Mouse (Mus musculus): ENCODE data around the gene Kcnt1.

The Kcnt1 gene

DNA sequence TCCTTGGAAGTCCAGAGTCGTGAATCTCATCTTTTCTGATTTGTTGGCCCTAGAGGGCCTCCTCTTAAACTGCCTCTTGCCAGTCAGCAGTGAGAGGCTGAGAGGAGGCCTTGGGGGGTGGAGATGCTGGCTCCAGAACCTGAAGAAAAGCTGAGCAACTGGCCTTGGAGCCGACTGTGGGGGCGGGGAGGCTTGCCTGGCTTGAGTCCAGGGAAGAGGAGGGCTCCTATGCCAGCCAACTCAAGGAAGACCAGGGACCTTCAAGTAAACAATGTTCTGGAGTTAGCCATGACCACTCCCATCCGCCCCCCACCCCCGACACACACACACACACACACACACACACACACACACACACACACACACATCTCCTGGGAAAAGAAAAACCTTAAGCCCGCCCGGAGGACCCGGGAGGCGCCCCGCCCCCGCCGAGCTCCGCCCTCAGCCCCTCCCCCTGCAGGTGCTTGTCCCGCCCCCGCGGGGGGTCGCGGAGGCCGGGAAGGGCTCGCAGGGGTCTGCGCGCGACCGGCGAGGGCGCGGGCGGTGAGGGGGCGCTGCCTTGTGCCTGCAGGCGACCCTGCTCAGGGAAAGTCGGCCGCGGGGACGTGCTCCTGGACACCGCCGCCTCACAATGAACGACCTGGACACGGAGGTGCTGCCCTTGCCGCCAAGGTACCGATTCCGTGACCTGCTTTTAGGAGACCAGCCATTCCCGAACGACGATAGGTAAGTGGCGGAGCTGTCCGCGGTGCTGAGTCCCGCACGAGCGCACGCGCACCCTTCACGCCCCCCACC is at the start of gene Kcnt1:
TSS of gene Kcnt1 (plus strand) at position 398 of the 795 bp plus-strand sequence.
- no peak for DNase-seq (ENCODE audit: low spot score in 2 of 2)

DNA sequence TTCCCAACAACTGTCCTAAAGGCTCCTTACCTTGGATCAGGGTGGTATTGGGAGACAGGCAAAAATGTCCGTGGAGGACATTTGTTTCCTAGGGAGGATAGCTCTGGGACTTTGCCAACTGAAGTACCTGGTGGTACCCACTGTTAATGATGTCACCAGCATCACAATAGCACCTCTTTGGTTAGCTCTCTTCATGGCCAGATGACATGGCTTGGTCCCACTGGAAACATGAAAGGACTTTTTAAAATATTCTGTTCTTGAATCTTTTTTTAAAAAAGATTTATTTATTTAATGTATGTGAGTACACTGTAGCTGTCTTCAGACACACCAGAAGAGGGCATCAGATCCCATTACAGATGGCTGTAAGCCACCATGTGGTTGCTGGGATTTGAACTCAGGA is 47.8 kb upstream of the Kcnt1 start, which contains the start of gene Glt6d1:
TSS of gene Glt6d1 (minus strand) at position 101 of the 400 bp plus-strand sequence.
- DNase-seq (ENCODE audit: low spot score in 2 of 2): peak in 1 of 2 experiments; percentile 1

DNA sequence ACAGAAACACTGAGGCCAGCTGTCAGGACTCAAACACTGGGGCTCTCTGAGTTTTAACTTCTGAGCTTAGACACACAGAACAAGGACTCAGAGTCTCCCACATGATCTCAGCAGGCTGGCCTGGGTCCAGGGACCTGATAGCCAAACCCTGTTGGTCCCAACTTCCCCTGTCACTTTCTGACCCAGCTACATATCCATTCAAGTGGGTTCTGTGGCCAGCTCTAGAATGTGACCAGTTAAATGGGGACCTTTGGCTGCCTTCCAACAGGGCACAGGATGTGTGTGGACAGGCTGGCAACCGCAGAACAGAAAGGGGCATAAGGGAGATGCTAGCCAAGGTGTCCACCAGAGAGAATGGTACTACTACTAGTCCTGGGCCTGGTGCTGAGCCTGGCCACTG is 40.7 kb upstream of the Kcnt1 start, which contains the start of gene Lcn9:
TSS of gene Lcn9 (plus strand) at position 348 of the 400 bp plus-strand sequence.
- DNase-seq (ENCODE audit: low spot score in 2 of 2): peak in 1 of 2 experiments; percentile 6

DNA sequence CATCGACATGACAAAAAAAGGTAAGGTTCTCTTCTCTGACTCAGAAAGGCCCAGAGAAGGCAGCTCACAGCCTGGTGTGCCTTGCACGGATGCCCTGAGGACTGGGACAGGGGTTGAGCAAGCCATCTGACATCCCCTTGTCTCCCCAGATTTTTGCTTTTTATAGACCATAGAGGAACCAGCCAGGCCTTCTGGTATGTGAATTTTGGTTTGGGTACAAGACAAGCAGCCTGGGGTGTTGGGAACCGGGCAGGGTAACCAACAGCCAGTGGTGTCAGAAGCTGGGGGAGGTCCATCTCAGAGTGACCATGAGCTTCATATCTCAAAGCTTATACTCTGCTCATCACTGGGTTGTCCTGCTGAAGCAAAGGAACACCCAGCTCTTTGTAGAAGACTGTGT is 38.8 kb upstream of the Kcnt1 start:
- DNase-seq (ENCODE audit: low spot score in 2 of 2): no peak

DNA sequence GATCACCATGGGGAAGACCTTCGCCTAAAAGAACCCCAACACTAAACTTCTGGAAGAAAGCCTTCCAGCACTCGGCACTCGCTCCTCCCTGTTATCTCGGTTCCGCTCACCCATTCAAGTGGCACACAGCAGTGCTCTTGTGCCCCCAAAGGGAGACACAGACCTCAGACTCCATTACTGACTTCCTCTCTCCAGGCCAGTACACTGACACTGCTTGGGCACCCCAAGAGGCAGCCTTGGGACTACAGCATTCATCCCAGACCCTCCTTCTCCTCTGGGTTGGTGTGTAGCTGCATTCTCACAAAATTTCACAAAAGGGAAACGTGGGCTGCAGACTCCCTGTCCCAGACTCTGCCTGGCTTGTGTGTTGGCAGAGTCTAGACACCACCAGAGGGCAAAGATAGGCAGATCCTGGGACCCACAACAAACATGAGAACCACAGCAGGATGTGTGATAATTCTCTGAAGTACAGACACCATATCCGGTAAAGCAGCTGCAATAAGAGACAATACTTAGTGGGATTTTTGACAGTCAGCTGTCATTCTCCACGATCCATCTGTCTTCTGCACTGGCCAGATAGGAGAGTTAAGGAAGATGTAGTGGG is 35.1 kb upstream of the Kcnt1 start:
- DNase-seq (ENCODE audit: low spot score in 2 of 2): no peak

DNA sequence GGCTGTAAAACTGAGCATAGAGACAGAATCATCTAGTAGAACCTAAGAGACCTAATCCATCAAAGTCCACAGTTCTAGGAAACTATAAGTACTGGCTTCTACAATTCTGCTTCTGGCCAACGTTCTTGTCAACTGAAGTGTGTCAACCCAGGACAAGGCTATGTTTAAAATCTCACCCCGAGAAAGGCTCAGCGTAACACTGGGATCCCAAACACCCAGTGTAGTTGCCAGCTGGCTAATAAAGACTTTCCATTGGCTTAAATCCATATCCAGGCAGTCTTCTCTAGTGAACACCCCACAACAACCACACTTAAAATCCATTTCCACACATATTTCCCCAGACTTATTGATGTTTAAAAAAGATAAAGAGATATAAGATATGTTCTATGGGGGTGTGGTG is 32.7 kb upstream of the Kcnt1 start:
- DNase-seq (ENCODE audit: low spot score in 2 of 2): no peak

DNA sequence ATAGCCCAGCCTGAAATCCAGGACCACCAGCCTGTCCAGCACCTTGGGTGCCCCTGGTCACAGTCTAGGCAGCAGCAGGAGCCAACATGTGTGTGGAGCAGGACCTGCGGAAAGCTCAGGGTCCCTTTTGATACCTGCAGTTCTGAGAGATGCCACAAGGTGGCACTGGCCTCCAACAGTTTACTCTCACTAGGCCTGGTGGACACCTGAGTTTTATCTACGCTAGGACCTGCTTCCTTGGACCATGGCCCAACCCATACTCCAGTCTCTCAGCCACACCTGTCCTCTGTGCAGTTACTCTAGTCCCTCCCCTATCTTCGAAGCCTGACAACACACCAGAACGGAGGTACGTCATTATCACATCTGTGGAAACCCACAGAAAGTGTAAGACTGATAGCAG is 27.2 kb upstream of the Kcnt1 start:
- peak; percentile 67 to 75 for DNase-seq (ENCODE audit: low spot score in 2 of 2)

DNA sequence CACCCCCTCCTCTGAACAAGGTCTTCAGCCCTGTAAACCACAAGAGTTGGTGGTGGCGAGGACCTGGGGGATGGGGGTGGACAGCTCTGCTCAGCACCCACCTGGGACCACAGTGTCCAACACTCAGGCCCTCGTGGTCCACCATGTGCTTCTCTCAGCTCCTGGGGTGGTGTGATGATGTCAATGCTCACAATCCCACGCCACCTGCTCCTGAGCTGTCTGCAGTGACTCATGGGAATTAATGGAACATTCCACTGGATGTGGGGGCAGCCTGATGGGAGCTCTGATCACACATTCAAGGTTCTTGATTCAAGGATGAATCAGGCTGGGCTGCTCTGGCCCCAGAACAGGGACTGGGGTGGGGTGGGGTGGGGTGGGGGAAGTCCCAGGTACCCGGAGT is 21.4 kb upstream of the Kcnt1 start:
- DNase-seq (ENCODE audit: low spot score in 2 of 2): no peak

DNA sequence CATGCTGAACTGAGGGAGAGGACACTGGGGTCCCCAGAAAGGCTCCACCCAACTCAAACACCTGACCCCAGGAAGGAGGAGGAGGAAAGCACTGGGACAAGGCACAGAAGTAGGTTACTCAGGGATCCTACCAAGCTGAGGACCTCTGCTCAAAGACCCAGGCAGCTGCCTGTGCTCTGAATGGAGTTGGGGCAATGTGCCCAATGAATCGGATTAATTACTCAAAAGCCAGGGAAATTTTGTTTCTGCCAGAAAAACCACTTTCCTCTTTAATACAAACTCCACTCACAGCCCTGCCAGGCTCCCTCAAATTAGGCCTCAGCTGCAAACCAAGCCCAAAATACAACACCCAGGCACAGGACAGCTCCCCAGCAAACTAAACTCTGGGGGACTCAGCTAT is 20.8 kb upstream of the Kcnt1 start:
- no peak for DNase-seq (ENCODE audit: low spot score in 2 of 2)

DNA sequence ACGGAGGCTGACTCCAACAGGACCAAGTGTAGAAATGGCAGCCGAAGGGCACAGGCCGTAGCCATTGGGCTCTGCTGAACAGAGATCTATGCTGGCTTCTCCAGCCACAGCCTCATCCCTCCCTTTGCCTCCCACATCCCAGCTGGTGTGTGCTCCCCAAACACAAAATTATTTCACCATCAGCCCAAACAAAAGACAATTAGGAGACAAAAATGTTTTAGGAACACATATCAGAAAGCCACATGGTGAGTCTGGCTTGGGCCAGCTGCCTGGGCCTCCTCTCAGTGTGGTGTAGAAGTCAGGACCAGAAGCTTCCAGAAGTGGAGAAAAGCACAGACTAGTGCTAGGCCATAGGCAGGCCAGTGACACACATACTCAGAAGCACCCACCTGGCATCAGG is 19.4 kb upstream of the Kcnt1 start:
- DNase-seq (ENCODE audit: low spot score in 2 of 2): no peak

DNA sequence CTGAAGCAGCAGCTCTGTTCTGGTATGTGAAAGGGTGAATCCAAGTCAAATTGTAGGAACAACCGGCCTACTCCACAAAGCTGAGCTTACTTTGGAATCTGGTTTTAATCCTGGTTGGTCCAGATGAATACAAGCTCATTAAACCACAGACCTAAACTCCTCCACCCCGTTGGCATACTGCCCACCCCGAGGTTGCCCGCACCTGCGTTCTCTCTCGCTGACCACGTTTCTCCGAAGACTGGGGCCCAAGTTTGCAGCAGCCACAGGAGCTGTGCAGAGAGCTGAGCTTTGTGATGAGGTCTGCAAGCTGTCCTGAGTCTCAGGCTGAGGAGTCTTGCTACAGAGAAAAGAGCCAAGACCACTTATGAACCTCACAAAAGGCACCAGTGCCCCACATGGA is 17.0 kb upstream of the Kcnt1 start:
- no peak for DNase-seq (ENCODE audit: low spot score in 2 of 2)

DNA sequence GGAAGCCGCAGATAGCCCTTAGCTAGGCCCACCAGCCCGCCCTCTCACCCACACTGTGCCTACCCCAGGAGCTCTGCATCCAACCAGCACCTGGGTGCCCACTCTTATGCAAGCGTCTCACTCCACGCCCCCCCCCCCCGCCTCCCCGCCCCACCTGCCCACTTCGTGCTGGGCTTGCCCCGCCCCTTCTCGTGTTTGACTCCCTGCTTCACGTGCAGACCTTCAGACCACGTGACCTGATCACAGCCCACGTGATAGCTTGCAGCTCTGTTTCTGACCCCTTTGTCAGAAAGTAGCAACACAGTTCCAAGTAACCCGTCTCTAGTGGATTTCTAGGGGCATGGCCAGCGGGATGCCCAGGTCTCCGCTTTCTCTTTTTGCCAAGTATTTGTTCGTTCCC is 16.3 kb upstream of the Kcnt1 start, which contains the start of gene Sohlh1:
TSS of gene Sohlh1 (minus strand) at position 23 of the 400 bp plus-strand sequence.
- no peak for DNase-seq (ENCODE audit: low spot score in 2 of 2)

DNA sequence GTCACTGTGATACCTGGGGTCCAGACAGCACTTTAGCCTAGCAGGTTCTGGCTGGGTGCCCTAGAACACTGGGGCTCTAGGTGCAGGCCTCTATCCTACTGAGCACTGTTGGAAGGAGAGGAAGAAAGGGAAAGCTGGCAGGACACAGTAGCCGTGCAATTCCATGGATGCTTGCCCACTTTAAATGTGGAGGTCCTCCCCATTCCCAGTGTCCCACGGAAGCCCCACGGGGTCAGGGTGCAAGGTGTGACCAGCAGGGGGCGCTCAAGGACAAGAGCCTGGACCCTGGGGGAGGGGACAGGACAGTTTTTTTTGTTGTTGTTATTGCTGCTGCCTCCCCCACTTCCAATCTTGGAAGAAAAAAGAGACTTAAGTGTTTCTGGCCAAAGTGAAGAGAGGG is 13.2 kb upstream of the Kcnt1 start:
- DNase-seq (ENCODE audit: low spot score in 2 of 2): peak; percentile 61 to 80

DNA sequence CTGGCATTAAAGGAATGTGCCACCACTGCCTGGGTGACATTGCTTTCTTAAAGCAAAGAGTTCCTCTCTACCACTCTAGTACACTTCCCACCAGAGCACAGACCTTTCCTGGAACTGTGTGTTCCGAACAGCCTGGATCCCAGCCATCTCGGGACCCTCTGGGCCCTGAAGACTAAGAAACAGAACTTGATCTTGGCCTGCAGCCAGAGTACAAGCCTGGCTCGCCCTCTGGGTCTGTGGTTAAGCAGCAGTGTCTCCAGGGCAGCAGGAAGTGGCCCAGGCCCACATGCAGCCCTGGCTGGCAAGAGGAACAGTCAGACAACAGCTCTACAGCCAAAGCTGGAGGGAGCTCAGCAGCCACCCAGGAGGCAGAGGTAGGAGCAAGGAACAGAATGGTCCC is 10.9 kb upstream of the Kcnt1 start:
- DNase-seq (ENCODE audit: low spot score in 2 of 2): peak in 1 of 2 experiments; percentile 30

DNA sequence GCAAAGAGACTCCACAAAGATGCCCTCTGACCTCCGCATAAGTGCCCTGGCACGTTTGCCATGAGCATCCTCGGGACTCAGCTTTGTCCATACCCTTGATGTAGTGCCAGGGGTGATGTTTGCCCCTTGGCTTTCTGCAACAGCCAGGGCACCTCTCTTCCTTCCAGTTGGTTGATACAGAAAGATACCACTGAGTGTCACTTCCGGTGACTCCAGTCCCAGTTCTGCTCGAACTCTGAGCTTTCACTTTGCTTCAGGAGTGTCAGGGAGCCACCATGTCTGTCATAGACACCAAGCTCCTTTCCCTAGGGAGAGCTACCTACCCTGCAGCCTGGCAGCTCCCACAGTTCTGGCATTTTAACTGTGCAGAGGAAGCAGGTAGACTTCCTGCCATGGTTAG is 9.5 kb upstream of the Kcnt1 start:
- no peak for DNase-seq (ENCODE audit: low spot score in 2 of 2)

DNA sequence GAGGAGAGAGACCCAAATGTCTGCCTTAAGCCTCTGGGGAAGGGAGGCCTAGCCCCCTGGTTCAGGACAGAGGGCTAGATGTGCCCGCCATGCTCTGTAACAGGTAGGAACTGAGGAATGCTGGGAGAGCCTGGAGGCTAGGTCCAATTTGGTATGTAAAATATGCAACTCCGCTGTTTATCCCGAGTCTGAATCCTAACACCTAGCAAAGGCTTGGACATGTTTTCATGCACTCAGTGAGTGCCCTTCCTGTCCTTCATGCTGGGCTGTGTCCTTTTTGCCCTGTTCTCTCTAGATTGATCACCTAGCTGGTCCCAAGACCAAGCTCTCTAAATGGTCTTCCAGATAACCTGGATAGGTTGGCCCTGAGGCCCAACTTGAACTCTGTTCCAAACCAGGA is 3.6 kb upstream of the Kcnt1 start:
- no peak for DNase-seq (ENCODE audit: low spot score in 2 of 2)

DNA sequence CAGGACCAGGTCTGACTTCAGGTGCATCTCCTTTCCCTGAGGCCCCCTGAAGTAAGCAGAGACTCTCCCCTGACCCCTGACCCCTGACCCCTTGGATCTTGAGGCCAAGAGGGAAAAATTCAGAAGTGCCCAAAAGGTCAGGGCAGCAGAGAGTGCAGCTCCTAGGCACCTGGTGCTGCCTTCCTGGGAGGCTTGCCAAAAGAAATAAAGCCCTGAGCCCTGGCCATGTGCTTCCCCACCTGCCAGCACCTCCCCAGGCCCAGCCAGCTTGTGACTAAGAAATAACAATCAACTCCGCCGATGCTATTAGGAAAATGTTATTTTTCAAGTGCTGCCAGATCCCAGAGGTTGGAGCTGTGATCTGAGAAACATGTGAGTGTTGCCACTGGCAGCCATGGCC is 1.5 kb upstream of the Kcnt1 start:
- no peak for DNase-seq (ENCODE audit: low spot score in 2 of 2)

DNA sequence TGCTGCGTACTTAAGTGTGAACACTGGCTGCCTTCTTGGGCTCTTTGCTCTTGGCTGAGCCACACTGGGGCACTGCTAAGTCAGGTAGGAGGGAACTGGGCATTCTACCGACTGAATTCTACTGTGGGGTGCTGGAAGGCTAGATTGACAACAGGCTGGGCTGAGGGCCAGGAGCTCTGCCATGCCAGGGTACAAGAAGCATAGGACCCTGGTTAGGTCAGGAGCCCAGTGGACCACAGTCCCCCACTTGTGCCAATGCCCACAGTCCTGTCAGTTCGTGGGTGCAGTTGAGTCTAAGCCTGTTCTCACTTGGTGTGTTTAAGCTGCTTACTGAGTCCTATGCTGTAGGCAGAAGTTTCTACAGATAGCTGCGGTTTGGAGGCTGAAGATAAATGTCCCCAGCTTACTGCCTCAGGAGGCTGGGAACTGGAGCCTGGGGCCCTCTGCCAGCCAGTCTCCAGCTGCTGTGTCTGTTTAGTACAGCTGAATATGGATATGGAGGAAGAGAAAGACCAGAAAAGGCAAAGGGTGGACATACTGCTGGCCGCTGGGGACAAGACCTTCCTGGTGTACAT is 751 bp upstream of the Kcnt1 start:
- no peak for DNase-seq (ENCODE audit: low spot score in 2 of 2)

DNA sequence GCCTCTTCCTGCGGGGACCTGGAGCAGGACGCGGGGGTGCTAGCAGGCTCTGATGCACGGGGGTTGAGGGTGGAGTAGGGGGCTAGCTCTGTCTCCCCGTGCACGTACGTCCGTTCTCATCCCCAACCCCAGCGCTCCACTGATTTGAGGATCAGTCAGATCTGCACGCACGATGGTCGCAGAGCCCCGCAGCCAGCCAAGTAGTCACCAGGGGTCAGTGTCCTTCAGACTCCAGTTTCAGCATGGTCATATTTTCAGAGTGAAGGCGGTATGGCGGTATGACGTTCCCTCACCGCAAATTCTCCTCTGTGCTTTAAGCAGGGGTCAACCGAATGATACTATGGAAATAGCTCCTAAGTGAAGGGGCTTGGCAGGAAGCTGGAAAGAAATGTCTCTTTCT is 696 bp downstream of the Kcnt1 start:
- no peak for DNase-seq (ENCODE audit: low spot score in 2 of 2)

DNA sequence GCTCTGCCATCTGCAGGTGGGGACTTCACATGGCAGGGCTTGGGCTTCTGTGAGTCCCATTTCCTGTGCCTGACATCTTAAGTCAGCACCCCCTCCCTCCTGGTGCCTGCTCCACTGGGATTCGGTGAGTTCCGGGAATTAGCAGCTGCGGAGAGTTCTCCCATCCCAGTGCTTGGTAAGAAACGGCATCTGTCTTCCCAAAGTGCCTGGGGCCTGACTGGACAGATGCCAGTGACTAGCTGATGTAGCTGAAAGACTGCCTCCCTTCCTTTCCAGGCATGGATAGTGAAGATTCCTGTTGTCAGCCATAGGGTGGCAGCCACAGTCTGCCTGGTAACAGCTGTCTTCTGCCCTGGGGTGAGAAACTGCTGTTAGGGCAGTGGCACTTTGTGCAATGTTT is 1.9 kb downstream of the Kcnt1 start:
- DNase-seq (ENCODE audit: low spot score in 2 of 2): no peak

DNA sequence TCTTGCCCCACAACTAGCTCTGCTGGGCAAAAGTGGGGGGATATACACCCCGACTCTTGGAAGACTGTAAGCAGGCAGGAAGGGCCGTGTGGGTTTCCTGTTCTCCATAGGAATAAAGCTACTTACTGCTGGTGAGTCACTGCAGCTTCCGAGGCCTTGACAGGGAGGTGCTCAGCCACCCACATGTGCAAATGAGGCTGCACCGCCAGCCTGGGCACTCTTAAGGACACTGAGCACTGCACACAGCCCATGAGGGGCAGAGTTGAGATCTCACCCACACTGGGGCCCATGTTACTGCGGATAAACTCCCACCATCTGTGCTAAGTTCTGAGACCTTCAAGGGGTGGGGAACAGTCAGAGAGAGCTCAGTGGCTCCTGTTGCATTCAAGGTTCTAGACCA is 3.1 kb downstream of the Kcnt1 start:
- DNase-seq (ENCODE audit: low spot score in 2 of 2): no peak

DNA sequence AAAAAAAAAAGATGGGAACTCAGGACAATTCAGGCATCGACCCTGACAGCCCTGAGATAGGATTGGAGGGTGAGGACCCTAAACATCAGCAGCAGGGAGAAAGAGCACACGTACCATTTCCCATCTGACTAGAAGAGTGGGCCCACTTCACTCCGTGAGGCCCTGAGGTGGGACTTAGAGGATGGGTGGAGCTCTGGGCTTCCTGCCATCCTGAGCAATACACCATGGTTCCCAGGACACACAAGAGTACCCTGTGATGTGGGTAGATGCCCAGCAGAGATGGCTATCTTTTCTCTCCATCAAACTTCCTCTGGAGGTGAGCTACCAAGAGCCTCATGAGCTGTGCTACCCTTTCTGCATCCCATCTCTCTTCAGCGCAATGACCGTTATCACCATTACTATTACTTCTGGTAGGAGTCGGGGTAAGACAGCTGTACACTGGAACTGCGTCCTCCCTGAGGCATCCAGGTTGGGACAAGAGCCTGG is 13.8 kb downstream of the Kcnt1 start:
- no peak for DNase-seq (ENCODE audit: low spot score in 2 of 2)

DNA sequence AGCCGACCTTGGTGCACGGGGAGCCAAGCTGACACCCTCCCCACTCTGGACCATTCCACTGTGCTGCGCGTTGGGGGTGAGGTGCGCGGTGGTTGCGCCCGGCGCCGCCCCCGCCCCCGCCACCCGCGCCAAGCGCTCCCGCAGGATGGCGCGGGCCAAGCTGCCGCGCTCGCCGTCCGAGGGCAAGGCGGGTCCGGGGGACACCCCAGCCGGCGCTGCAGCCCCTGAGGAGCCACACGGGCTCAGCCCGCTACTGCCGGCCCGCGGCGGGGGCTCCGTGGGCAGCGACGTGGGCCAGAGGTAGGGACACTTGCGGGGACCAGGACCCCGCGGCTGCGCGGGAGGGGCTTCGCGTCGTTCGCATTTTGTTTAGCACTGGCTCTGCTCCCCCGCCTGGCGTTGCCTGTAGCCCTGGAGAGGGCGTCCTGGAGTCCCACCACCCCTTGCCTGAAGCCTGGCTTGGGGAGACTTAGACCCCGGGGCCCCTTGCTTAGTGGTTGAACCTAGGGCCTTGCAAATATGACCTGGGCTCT is 14.3 kb downstream of the Kcnt1 start:
- no peak for DNase-seq (ENCODE audit: low spot score in 2 of 2)
